ENCODE assay signal across 13 mouse cellular contexts in genomic region chr4:64175938-64176337, GRCm38 (mm10).
DNase-seq lines count a peak whose midpoint lies in the region; ATAC-seq and TF ChIP-seq lines count a peak whose summit lies in the region.
"Had no signal": no experiment of that assay in that cellular context is flagged by ENCODE, and none has a peak within 500 bp of the region (broad histone marks: within the 10 kb centered on the region; RNA-seq: fewer than 3 reads in every experiment).

No protein-coding gene starts in this region.

- 0 out of 2 replicates have a peak, but pooled peaks have one; percentile 47 for ATAC-seq in intestine, embryonic 14.5 days (replicated peaks; ENCODE audit: low FRiP score, low TSS enrichment, low read depth)
- ATAC-seq in intestine, postnatal 0 days, result no peak
- no peak for ATAC-seq in midbrain, postnatal 0 days (ENCODE audit: low FRiP score)
- no peak for ATAC-seq in midbrain, embryonic 11.5 days (ENCODE audit: low FRiP score)
- peak; percentile 82 for ATAC-seq in intestine, embryonic 16.5 days
- ATAC-seq in stomach, embryonic 16.5 days (ENCODE audit: insufficient read depth, low FRiP score), result peak; percentile 69; the same call in 1 of the 2 replicates
- ATAC-seq: midbrain, embryonic 16.5 days had no signal

- H3K27me3 ChIP-seq in intestine, embryonic 14.5 days (replicated peaks; ENCODE audit: control insufficient read depth, insufficient read depth, low read length), result no peaks in the 10 kb centered on the region
- no peaks in the 10 kb centered on the region for H3K27me3 ChIP-seq in intestine, postnatal 0 days (replicated peaks; ENCODE audit: control insufficient read depth, insufficient read depth, low read length)
- H3K27me3 ChIP-seq in midbrain, postnatal 0 days (ENCODE audit: insufficient read depth, low read length), result no peaks in the 10 kb centered on the region
- H3K27me3 ChIP-seq in midbrain, embryonic 11.5 days (ENCODE audit: control insufficient read depth, insufficient read depth, low read length), result no peaks in the 10 kb centered on the region
- H3K27me3 ChIP-seq in intestine, embryonic 16.5 days (replicated peaks; ENCODE audit: control insufficient read depth, insufficient read depth, low read length), result no peaks in the 10 kb centered on the region
- no peaks in the 10 kb centered on the region for H3K27me3 ChIP-seq in stomach, embryonic 16.5 days (ENCODE audit: control insufficient read depth, insufficient read depth, low read length)
- H3K27me3 ChIP-seq: CH12.LX; hindbrain, embryonic 15.5 days had no signal

- H3K4me2 ChIP-seq in intestine, embryonic 14.5 days (ENCODE audit: low read length), result no peak overlapping the region
- no peak overlapping the region for H3K4me2 ChIP-seq in intestine, postnatal 0 days (replicated peaks; ENCODE audit: low read depth)
- no peak overlapping the region for H3K4me2 ChIP-seq in midbrain, postnatal 0 days (ENCODE audit: low read depth, low read length, poor library complexity, severe bottlenecking)
- H3K4me2 ChIP-seq in midbrain, embryonic 11.5 days, result no peak overlapping the region
- no peak overlapping the region for H3K4me2 ChIP-seq in intestine, embryonic 16.5 days (ENCODE audit: low read depth, low read length)
- H3K4me2 ChIP-seq in stomach, embryonic 16.5 days (ENCODE audit: low read depth, low read length), result no peak overlapping the region
- H3K4me2 ChIP-seq: hindbrain, embryonic 15.5 days had no signal

- no peak overlapping the region for H3K9ac ChIP-seq in intestine, embryonic 14.5 days (ENCODE audit: low read length)
- H3K9ac ChIP-seq in intestine, postnatal 0 days (ENCODE audit: low read depth, low read length), result no peak overlapping the region
- no peak overlapping the region for H3K9ac ChIP-seq in midbrain, postnatal 0 days (replicated peaks; ENCODE audit: low read length, poor library complexity, severe bottlenecking)
- no peak overlapping the region for H3K9ac ChIP-seq in midbrain, embryonic 11.5 days (ENCODE audit: low read length)
- no peak overlapping the region for H3K9ac ChIP-seq in intestine, embryonic 16.5 days (ENCODE audit: low read depth, low read length)
- H3K9ac ChIP-seq in stomach, embryonic 16.5 days (ENCODE audit: low read length), result no peak overlapping the region
- H3K9ac ChIP-seq: hindbrain, embryonic 15.5 days had no signal

- H3K4me3 ChIP-seq in intestine, embryonic 14.5 days (ENCODE audit: low read depth, low read length), result no peak overlapping the region
- no peak overlapping the region for H3K4me3 ChIP-seq in intestine, postnatal 0 days (ENCODE audit: low read depth, low read length)
- H3K4me3 ChIP-seq in midbrain, postnatal 0 days (ENCODE audit: low read depth, low read length), result no peak overlapping the region
- no peak overlapping the region for H3K4me3 ChIP-seq in midbrain, embryonic 11.5 days (ENCODE audit: low read depth, low read length)
- no peak overlapping the region for H3K4me3 ChIP-seq in intestine, embryonic 16.5 days (ENCODE audit: low read length)
- H3K4me3 ChIP-seq in stomach, embryonic 16.5 days (replicated peaks; ENCODE audit: low read length), result no peak overlapping the region
- H3K4me3 ChIP-seq: erythroblast, embryonic 14.5 days; hindbrain, embryonic 15.5 days had no signal

- no peak for DNase-seq in intestine, embryonic 14.5 days (ENCODE audit: low spot score)
- peak; percentile 36 for DNase-seq in midbrain, postnatal 0 days (ENCODE audit: low spot score)
- DNase-seq in midbrain, embryonic 11.5 days (ENCODE audit: low spot score, missing footprints), result no peak
- no peak for DNase-seq in adrenal gland, postnatal 10 days
- DNase-seq: adrenal gland, postnatal 14 days; cerebellum, adult 11 months had no signal

- H3K36me3 ChIP-seq in intestine, embryonic 14.5 days (ENCODE audit: control insufficient read depth, insufficient read depth, low read length), result no peaks in the 10 kb centered on the region
- H3K36me3 ChIP-seq in intestine, postnatal 0 days (ENCODE audit: control insufficient read depth, insufficient read depth), result no peaks in the 10 kb centered on the region
- no peaks in the 10 kb centered on the region for H3K36me3 ChIP-seq in midbrain, postnatal 0 days (ENCODE audit: insufficient read depth, low read length)
- no peaks in the 10 kb centered on the region for H3K36me3 ChIP-seq in midbrain, embryonic 11.5 days (ENCODE audit: control insufficient read depth, insufficient read depth, low read length)
- H3K36me3 ChIP-seq in intestine, embryonic 16.5 days (ENCODE audit: control insufficient read depth, insufficient read depth, low read length), result no peaks in the 10 kb centered on the region
- no peaks in the 10 kb centered on the region for H3K36me3 ChIP-seq in stomach, embryonic 16.5 days (ENCODE audit: control insufficient read depth, insufficient read depth, low read length)
- H3K36me3 ChIP-seq: hindbrain, embryonic 15.5 days had no signal

- WGBS in intestine, embryonic 14.5 days, result 33% methylated on average over 3 of the region's 3 CpGs
- WGBS in intestine, postnatal 0 days, result 24% methylated on average over 3 of the region's 3 CpGs
- WGBS in midbrain, postnatal 0 days, result 19% methylated on average over 3 of the region's 3 CpGs
- WGBS in midbrain, embryonic 11.5 days, result 16% methylated on average over 3 of the region's 3 CpGs
- 29% methylated on average over 3 of the region's 3 CpGs for WGBS in intestine, embryonic 16.5 days
- 27% methylated on average over 3 of the region's 3 CpGs for WGBS in stomach, embryonic 16.5 days

- peak overlapping the region; percentile 22; the same call in 1 of the 2 replicates for H3K27ac ChIP-seq in intestine, embryonic 14.5 days (ENCODE audit: low read depth)
- no peak overlapping the region for H3K27ac ChIP-seq in intestine, postnatal 0 days (ENCODE audit: low read depth, low read length)
- no peak overlapping the region for H3K27ac ChIP-seq in midbrain, postnatal 0 days (ENCODE audit: low read depth, low read length)
- H3K27ac ChIP-seq in midbrain, embryonic 11.5 days (ENCODE audit: low read depth, low read length), result no peak overlapping the region
- no peak overlapping the region for H3K27ac ChIP-seq in intestine, embryonic 16.5 days (ENCODE audit: low read length)
- peak overlapping the region; percentile 8; the same call in 1 of the 2 replicates for H3K27ac ChIP-seq in stomach, embryonic 16.5 days (ENCODE audit: low read length)
- H3K27ac ChIP-seq: hindbrain, embryonic 15.5 days had no signal

- H3K9me3 ChIP-seq in intestine, embryonic 14.5 days (ENCODE audit: control insufficient read depth, low read length), result no peaks in the 10 kb centered on the region
- H3K9me3 ChIP-seq in intestine, postnatal 0 days (ENCODE audit: control insufficient read depth), result no peaks in the 10 kb centered on the region
- H3K9me3 ChIP-seq in midbrain, postnatal 0 days (ENCODE audit: low read length), result no peaks in the 10 kb centered on the region
- H3K9me3 ChIP-seq in midbrain, embryonic 11.5 days (ENCODE audit: control insufficient read depth, low read length), result no peaks in the 10 kb centered on the region
- H3K9me3 ChIP-seq in intestine, embryonic 16.5 days (ENCODE audit: control insufficient read depth, low read length), result no peaks in the 10 kb centered on the region
- H3K9me3 ChIP-seq in stomach, embryonic 16.5 days (replicated peaks; ENCODE audit: control insufficient read depth, low read length), result no peaks in the 10 kb centered on the region
- H3K9me3 ChIP-seq: hindbrain, embryonic 15.5 days had no signal

- TF ChIP-seq CTCF in intestine, postnatal 0 days (IDR thresholded peaks at IDR 0.05; ENCODE audit: low read depth), result no peak
- no peak for TF ChIP-seq CTCF in midbrain, postnatal 0 days (IDR thresholded peaks at IDR 0.05)

- H3K4me1 ChIP-seq in intestine, embryonic 14.5 days (replicated peaks; ENCODE audit: control insufficient read depth, insufficient read depth, low read length), result 0 out of 2 replicates have a peak, but pooled peaks cover 3% of the 10 kb centered on the region
- no peaks in the 10 kb centered on the region for H3K4me1 ChIP-seq in intestine, postnatal 0 days (replicated peaks; ENCODE audit: control insufficient read depth, insufficient read depth, low read length)
- H3K4me1 ChIP-seq in midbrain, postnatal 0 days (ENCODE audit: insufficient read depth, low read length), result no peaks in the 10 kb centered on the region
- H3K4me1 ChIP-seq in midbrain, embryonic 11.5 days (ENCODE audit: control insufficient read depth, insufficient read depth, low read length), result no peaks in the 10 kb centered on the region
- H3K4me1 ChIP-seq in intestine, embryonic 16.5 days (ENCODE audit: control insufficient read depth, insufficient read depth, low read length), result peaks cover 2% of the 10 kb centered on the region; the same call in 1 of the 2 replicates
- no peaks in the 10 kb centered on the region for H3K4me1 ChIP-seq in stomach, embryonic 16.5 days (ENCODE audit: control insufficient read depth, insufficient read depth, low read length)
- H3K4me1 ChIP-seq: hindbrain, embryonic 15.5 days had no signal

Comparison
In these comparisons a context has a peak if more than half of its experiments do, and no peak if none do; other contexts are left out.
1. ATAC-seq: peak in intestine, embryonic 14.5 days (single experiment), intestine, embryonic 16.5 days (single experiment) and stomach, embryonic 16.5 days (single experiment); none in intestine, postnatal 0 days (single experiment), midbrain, postnatal 0 days (single experiment) and midbrain, embryonic 11.5 days (single experiment).
2. H3K27ac ChIP-seq: peak in intestine, embryonic 14.5 days (single experiment) and stomach, embryonic 16.5 days (single experiment); none in intestine, postnatal 0 days (single experiment), midbrain, postnatal 0 days (single experiment), midbrain, embryonic 11.5 days (single experiment) and intestine, embryonic 16.5 days (single experiment).